Mouse (Mus musculus) erythroid progenitor cell, adult 5-6 weeks (primary cell): Measurements from ENCODE around the gene Mrpl10. TPM values are rescaled to one million over a fixed set of nuclear protein-coding genes. Genes with fewer than 3 reads are reported as not detected.

ENCODE experiments used
- ATAC-seq: replicated peaks from 2 replicates; pipeline ENCODE4 v1.8.0; 2016; ENCODE audit warnings: moderate number of reproducible peaks, mild to moderate bottlenecking, moderate TSS enrichment, inconsistent platforms; ENCODE audit not compliant: poor library complexity, low FRiP score, severe bottlenecking
- total RNA-seq, 2 experiments: library from RNA; stranded (forward) in 1 of 2; stranded (reverse) in 1 of 2; fragments of 150-400 nt in 1 of 2; fragments of 186-747, 209-891 nt in 1 of 2; gene quantifications; 2 replicates each; pipeline versions ENCODE4 v1.2.3 to v1.2.4; 2015 to 2017; ENCODE audit warnings: low replicate concordance in 2 of 2

Gene Mrpl10
- total RNA-seq, 2 experiments from 2014 or later: 5.0 to 5.3 TPM

- no peak for ATAC-seq
Measured at GRCm38 (mm10) chr11:97065538-97066295, 24.4 kb downstream of the Mrpl10 start.

GRCm38 (mm10) chr11:97066656-97067360 lies 25.4 kb downstream of the Mrpl10 start:
- ATAC-seq: no peak

- ATAC-seq: no peak
Measured at GRCm38 (mm10) chr11:97069333-97069732, 28.0 kb downstream of the Mrpl10 start.

GRCm38 (mm10) chr11:97069770-97070169 lies 28.4 kb downstream of the Mrpl10 start:
- ATAC-seq: no peak

GRCm38 (mm10) chr11:97071129-97071528 lies 29.8 kb downstream of the Mrpl10 start:
- no peak for ATAC-seq

- no peak for ATAC-seq
Measured at GRCm38 (mm10) chr11:97072533-97072932, 31.2 kb downstream of the Mrpl10 start.

- ATAC-seq: no peak
Measured at GRCm38 (mm10) chr11:97074235-97074634, 32.9 kb downstream of the Mrpl10 start.

- no peak for ATAC-seq
Measured at GRCm38 (mm10) chr11:97078751-97079150, 37.4 kb downstream of the Mrpl10 start.

GRCm38 (mm10) chr11:97080291-97080690 lies 38.9 kb downstream of the Mrpl10 start:
- ATAC-seq: no peak

- peak; percentile 53; the same call in 1 of the 2 replicates for ATAC-seq
Measured at GRCm38 (mm10) chr11:97082977-97083376, 41.6 kb downstream of the Mrpl10 start.

GRCm38 (mm10) chr11:97083401-97084140 lies 42.2 kb downstream of the Mrpl10 start:
- no peak for ATAC-seq

- no peak for ATAC-seq
Measured at GRCm38 (mm10) chr11:97084821-97085505, 43.6 kb downstream of the Mrpl10 start.

- ATAC-seq: no peak
Measured at GRCm38 (mm10) chr11:97086365-97086764, 45.0 kb downstream of the Mrpl10 start.

- ATAC-seq: no peak
Measured at GRCm38 (mm10) chr11:97094600-97094999, 53.2 kb downstream of the Mrpl10 start.

- no peak for ATAC-seq
Measured at GRCm38 (mm10) chr11:97098791-97099190, 57.4 kb downstream of the Mrpl10 start.

Other genes starting within 250 kb of the Mrpl10 start
- gene Nfe2l1, start 211.6 kb upstream of the Mrpl10 start, total RNA-seq (2015; ENCODE audit: low replicate concordance): 34.4 and 34.6 TPM in 2 replicates
- gene Nfe2l1, start 211.6 kb upstream of the Mrpl10 start, total RNA-seq (2017; ENCODE audit: low replicate concordance): 34.8 and 37.4 TPM in 2 replicates
- gene Copz2, start 191.7 kb upstream of the Mrpl10 start, total RNA-seq (2015; ENCODE audit: low replicate concordance): not detected in 2 replicates
- not detected in 2 replicates for gene Copz2, start 191.7 kb upstream of the Mrpl10 start, total RNA-seq (2017; ENCODE audit: low replicate concordance)
- 7.9 and 9.6 TPM in 2 replicates for gene Cdk5rap3, start 125.1 kb upstream of the Mrpl10 start, total RNA-seq (2015; ENCODE audit: low replicate concordance)
- gene Cdk5rap3, start 125.1 kb upstream of the Mrpl10 start, total RNA-seq (2017; ENCODE audit: low replicate concordance): 21.6 and 25.2 TPM in 2 replicates
- gene Prr15l, start 113.5 kb upstream of the Mrpl10 start, total RNA-seq (2015; ENCODE audit: low replicate concordance): not detected in 2 replicates
- gene Prr15l, start 113.5 kb upstream of the Mrpl10 start, total RNA-seq (2017; ENCODE audit: low replicate concordance): 0.26 TPM in 1 of 2 replicates, not detected in the other
- gene Pnpo, start 97.6 kb upstream of the Mrpl10 start, total RNA-seq (2015; ENCODE audit: low replicate concordance): 57.0 and 70.6 TPM in 2 replicates
- gene Pnpo, start 97.6 kb upstream of the Mrpl10 start, total RNA-seq (2017; ENCODE audit: low replicate concordance): 74.7 and 92.1 TPM in 2 replicates
- 52.4 and 62.0 TPM in 2 replicates for gene Sp2, start 58.6 kb upstream of the Mrpl10 start, total RNA-seq (2015; ENCODE audit: low replicate concordance)
- 13.1 and 27.8 TPM in 2 replicates for gene Sp2, start 58.6 kb upstream of the Mrpl10 start, total RNA-seq (2017; ENCODE audit: low replicate concordance)
- gene Sp6, start 28.2 kb upstream of the Mrpl10 start, total RNA-seq (2015; ENCODE audit: low replicate concordance): not detected in 2 replicates
- not detected in 2 replicates for gene Sp6, start 28.2 kb upstream of the Mrpl10 start, total RNA-seq (2017; ENCODE audit: low replicate concordance)
- not detected in 2 replicates for gene Scrn2, start 11.6 kb upstream of the Mrpl10 start, total RNA-seq (2015; ENCODE audit: low replicate concordance)
- gene Scrn2, start 11.6 kb upstream of the Mrpl10 start, total RNA-seq (2017; ENCODE audit: low replicate concordance): not detected in 2 replicates
- gene Lrrc46, start 153 bp upstream of the Mrpl10 start, total RNA-seq (2015; ENCODE audit: low replicate concordance): not detected in 2 replicates
- gene Lrrc46, start 153 bp upstream of the Mrpl10 start, total RNA-seq (2017; ENCODE audit: low replicate concordance): not detected in 2 replicates
- 1.3 and 2.9 TPM in 2 replicates for gene Osbpl7, start 9.1 kb downstream of the Mrpl10 start, total RNA-seq (2015; ENCODE audit: low replicate concordance)
- 1.4 and 22.7 TPM in 2 replicates for gene Osbpl7, start 9.1 kb downstream of the Mrpl10 start, total RNA-seq (2017; ENCODE audit: low replicate concordance)
- gene Tbx21, start 73.8 kb downstream of the Mrpl10 start, total RNA-seq (2015; ENCODE audit: low replicate concordance): not detected in 2 replicates
- not detected in 2 replicates for gene Tbx21, start 73.8 kb downstream of the Mrpl10 start, total RNA-seq (2017; ENCODE audit: low replicate concordance)
- gene Tbkbp1, start 109.9 kb downstream of the Mrpl10 start, total RNA-seq (2015; ENCODE audit: low replicate concordance): 1.4 and 15.9 TPM in 2 replicates
- gene Tbkbp1, start 109.9 kb downstream of the Mrpl10 start, total RNA-seq (2017; ENCODE audit: low replicate concordance): 1.3 TPM in 1 of 2 replicates, not detected in the other
- 116 and 118 TPM in 2 replicates for gene Kpnb1, start 146.3 kb downstream of the Mrpl10 start, total RNA-seq (2015; ENCODE audit: low replicate concordance)
- 267 and 391 TPM in 2 replicates for gene Kpnb1, start 146.3 kb downstream of the Mrpl10 start, total RNA-seq (2017; ENCODE audit: low replicate concordance)
- gene Npepps, start 239.1 kb downstream of the Mrpl10 start, total RNA-seq (2015; ENCODE audit: low replicate concordance): 20.9 and 25.6 TPM in 2 replicates
- 9.4 and 32.2 TPM in 2 replicates for gene Npepps, start 239.1 kb downstream of the Mrpl10 start, total RNA-seq (2017; ENCODE audit: low replicate concordance)